Mouse (Mus musculus): ENCODE measurements around the gene Emilin2. TPM values are rescaled to one million over a fixed set of nuclear protein-coding genes. Genes with fewer than 3 reads are reported as not detected.

The Emilin2 gene
- polyA plus RNA-seq, 1 experiment, result 10.9 TPM

DNA sequence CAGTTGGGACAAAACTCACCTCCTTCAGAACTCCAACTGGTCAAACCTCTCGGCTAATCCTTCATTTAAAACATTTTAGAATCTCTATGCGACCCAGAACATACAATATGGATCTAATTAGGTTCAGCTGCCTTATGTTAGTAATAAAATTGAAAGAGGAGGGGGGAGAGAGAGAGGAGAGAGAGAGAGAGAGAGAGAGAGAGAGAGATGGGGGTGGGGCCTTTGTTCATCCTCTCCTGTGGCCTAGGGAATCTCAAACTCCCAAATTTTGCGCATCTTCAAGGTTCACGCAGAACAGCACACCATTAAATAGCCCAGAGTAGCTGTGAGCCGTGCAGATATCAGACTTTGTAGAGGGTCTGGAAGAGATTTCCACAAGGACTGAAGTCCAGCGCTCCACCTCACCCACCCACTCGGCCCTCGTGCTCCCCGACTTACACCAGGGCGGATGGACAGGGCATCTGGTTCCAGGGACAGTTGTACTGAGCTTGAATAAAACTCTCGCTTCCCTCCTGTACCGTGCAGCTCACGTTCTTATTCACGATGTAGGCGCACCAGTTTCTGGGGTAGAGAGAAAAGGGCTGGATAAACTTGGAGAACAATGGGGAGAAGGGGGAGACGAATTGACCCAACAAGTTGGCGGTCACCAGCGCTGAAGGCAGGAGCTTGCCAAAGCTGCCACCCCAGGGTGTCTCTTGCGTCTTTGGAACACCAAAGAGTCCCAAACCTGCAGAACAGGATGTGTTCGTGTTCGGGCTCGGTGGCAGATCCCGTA lies 1.9 kb downstream of the Emilin2 start:
- peaks cover 5% of the 10 kb centered on the region; the same call in 1 of the 2 replicates for H3K27me3 ChIP-seq (ENCODE audit: control insufficient read depth, insufficient read depth, low read length)
- H3K4me1 ChIP-seq (ENCODE audit: control insufficient read depth, insufficient read depth, low read length), result peaks cover 10% of the 10 kb centered on the region
- no peak overlapping the region for H3K27ac ChIP-seq (ENCODE audit: control insufficient read depth, insufficient read depth, low read depth, low read length)
- peak overlapping the region; percentile 64 for H3K4me3 ChIP-seq (ENCODE audit: control insufficient read depth, low read depth, low read length)
- H3K36me3 ChIP-seq (ENCODE audit: control insufficient read depth, insufficient read depth, low read length), result no peaks in the 10 kb centered on the region
- TF ChIP-seq CTCF (IDR thresholded peaks at IDR 0.05; ENCODE audit: control insufficient read depth, insufficient read depth, insufficient replicate concordance, low read depth, low read length), result no peak
- no peak for TF ChIP-seq POLR2A (IDR thresholded peaks at IDR 0.05; ENCODE audit: control insufficient read depth, low read depth, low read length)

DNA sequence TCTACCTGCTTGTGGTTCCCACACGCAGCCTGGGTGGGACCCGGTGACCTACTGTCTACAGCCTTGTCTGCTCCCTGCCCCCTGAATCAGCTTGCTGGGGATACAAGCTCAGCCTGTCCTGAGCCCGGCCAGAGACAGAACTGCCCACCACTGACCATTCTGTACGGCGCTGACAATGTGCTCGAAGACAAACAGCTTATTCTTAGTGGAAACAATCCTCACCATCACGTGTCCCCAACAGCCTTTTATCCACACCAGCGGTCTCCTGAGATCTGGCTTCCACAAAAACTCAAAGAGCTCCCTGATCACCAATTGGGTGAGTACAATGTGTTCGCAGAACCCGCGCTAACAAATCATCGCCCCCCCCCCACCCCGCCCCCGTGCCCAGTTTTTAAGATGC lies 2.6 kb downstream of the Emilin2 start:
- H3K36me3 ChIP-seq (ENCODE audit: control insufficient read depth, insufficient read depth, low read length), result no peaks in the 10 kb centered on the region
- peak overlapping the region; percentile 28; the same call in 1 of the 2 replicates for H3K4me3 ChIP-seq (ENCODE audit: control insufficient read depth, low read depth, low read length)
- peaks cover 10% of the 10 kb centered on the region for H3K4me1 ChIP-seq (ENCODE audit: control insufficient read depth, insufficient read depth, low read length)
- no peak for TF ChIP-seq POLR2A (IDR thresholded peaks at IDR 0.05; ENCODE audit: control insufficient read depth, low read depth, low read length)
- TF ChIP-seq CTCF (IDR thresholded peaks at IDR 0.05; ENCODE audit: control insufficient read depth, insufficient read depth, insufficient replicate concordance, low read depth, low read length), result no peak
- H3K27me3 ChIP-seq (ENCODE audit: control insufficient read depth, insufficient read depth, low read length), result peaks cover 5% of the 10 kb centered on the region; the same call in 1 of the 2 replicates
- H3K27ac ChIP-seq (ENCODE audit: control insufficient read depth, insufficient read depth, low read depth, low read length), result no peak overlapping the region

DNA sequence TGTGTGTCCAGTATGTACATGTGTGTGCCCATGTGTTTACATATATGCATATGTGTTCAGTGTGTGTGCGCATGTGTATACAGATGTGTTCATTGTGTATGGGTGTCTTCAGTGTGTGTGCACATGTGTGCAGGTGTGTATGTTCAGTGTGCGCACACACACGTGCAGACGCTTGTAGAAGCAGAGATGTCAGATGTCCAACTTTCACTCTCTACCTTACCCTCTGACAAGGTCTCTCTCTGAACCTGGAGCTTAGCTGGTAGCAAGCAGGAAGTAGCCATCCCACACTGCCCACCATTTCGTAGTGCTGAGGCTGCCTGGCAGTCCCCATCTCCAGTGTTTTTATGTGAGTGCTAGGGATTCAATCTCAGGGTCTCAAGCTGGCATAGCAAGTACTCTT lies 3.5 kb downstream of the Emilin2 start:
- H3K4me1 ChIP-seq (ENCODE audit: control insufficient read depth, insufficient read depth, low read length), result peaks cover 10% of the 10 kb centered on the region
- H3K27me3 ChIP-seq (ENCODE audit: control insufficient read depth, insufficient read depth, low read length), result peaks cover 5% of the 10 kb centered on the region; the same call in 1 of the 2 replicates
- TF ChIP-seq CTCF (IDR thresholded peaks at IDR 0.05; ENCODE audit: control insufficient read depth, insufficient read depth, insufficient replicate concordance, low read depth, low read length) (no peak), POLR2A (IDR thresholded peaks at IDR 0.05; ENCODE audit: control insufficient read depth, low read depth, low read length) (no peak)
- no peak overlapping the region for H3K4me3 ChIP-seq (ENCODE audit: control insufficient read depth, low read depth, low read length)
- no peak overlapping the region for H3K27ac ChIP-seq (ENCODE audit: control insufficient read depth, insufficient read depth, low read depth, low read length)
- no peaks in the 10 kb centered on the region for H3K36me3 ChIP-seq (ENCODE audit: control insufficient read depth, insufficient read depth, low read length)

DNA sequence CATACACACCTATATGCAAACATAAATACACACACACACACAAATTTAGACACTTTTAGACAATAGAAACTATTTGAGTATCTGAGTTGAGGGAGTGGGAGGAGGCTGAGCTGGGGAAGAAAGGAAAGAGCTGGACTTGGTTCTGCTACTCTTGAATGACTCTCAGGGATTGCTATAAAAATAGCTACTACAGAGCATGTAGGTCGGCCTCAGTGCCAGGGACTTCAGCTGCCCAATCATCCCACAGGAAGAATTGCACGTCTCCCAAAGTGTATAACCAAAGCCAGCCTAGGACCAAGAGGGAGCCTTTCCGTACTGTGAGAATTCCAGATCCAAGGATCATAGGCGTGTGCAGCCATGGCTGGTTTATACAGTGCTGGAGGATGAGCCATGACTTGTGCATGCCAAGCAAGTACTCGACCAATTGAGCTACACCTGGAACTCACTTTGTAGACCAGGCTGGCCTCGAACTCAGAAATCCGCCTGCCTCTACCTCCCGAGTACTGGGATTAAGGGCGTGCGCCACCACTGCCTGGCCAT lies 4.5 kb downstream of the Emilin2 start:
- H3K4me1 ChIP-seq (ENCODE audit: control insufficient read depth, insufficient read depth, low read length), result peaks cover 10% of the 10 kb centered on the region
- H3K27ac ChIP-seq (ENCODE audit: control insufficient read depth, insufficient read depth, low read depth, low read length), result no peak overlapping the region

DNA sequence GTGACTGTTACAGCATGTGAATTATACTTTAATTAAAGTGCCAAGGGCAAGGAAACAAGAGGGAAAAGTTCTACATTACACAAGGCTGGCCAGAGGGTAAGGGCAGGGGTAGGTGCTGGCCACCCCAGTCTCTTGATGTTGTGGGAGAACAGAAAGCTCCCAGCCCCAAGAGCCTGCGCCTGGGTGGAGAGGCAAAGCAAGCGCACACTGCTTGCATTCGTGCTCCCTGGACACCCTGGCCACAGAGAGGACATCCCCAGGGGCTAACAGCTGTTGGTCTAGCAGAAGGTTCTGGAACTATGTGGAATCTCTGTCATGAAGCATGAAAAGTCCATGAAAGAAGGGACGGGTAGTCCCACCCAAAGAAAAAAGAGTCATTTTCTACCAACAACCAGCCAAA lies 5.1 kb downstream of the Emilin2 start:
- no peak for TF ChIP-seq POLR2A (IDR thresholded peaks at IDR 0.05; ENCODE audit: control insufficient read depth, low read depth, low read length)
- TF ChIP-seq CTCF (IDR thresholded peaks at IDR 0.05; ENCODE audit: control insufficient read depth, insufficient read depth, insufficient replicate concordance, low read depth, low read length), result no peak
- Histone ChIP-seq H3K27ac (ENCODE audit: control insufficient read depth, insufficient read depth, low read depth, low read length) (no peak overlapping the region), H3K4me1 (ENCODE audit: control insufficient read depth, insufficient read depth, low read length) (peaks cover 10% of the 10 kb centered on the region), H3K36me3 (ENCODE audit: control insufficient read depth, insufficient read depth, low read length) (no peaks in the 10 kb centered on the region), H3K4me3 (ENCODE audit: control insufficient read depth, low read depth, low read length) (no peak overlapping the region), H3K27me3 (ENCODE audit: control insufficient read depth, insufficient read depth, low read length) (peaks cover 5% of the 10 kb centered on the region; the same call in 1 of the 2 replicates)

More for the DNA sequence above, 4.5 kb downstream of the Emilin2 start:
- Histone ChIP-seq H3K4me3 (ENCODE audit: control insufficient read depth, low read depth, low read length) (no peak overlapping the region), H3K27me3 (ENCODE audit: control insufficient read depth, insufficient read depth, low read length) (peaks cover 5% of the 10 kb centered on the region; the same call in 1 of the 2 replicates), H3K36me3 (ENCODE audit: control insufficient read depth, insufficient read depth, low read length) (no peaks in the 10 kb centered on the region)
- TF ChIP-seq CTCF (IDR thresholded peaks at IDR 0.05; ENCODE audit: control insufficient read depth, insufficient read depth, insufficient replicate concordance, low read depth, low read length), result no peak
- TF ChIP-seq POLR2A (IDR thresholded peaks at IDR 0.05; ENCODE audit: control insufficient read depth, low read depth, low read length), result no peak

DNA sequence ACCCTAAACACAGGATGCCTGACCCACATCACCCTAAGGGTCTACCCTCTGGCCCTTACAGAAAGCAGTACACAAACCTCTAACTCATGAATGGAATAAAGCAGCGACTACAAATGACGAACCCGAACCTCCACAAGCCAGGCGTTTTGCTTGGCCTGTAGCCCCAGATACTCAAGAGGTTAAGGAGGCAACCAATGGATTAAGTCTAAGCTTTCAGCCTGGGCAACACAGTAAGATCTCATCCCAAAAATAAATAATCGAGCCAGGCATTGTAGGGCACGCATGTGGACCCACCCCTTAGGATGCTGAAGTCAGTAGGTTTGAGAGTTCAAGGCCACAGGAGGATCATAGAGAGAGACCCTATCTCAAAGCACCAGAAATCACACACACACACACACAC lies 5.7 kb downstream of the Emilin2 start:
- Histone ChIP-seq H3K27me3 (ENCODE audit: control insufficient read depth, insufficient read depth, low read length) (peaks cover 3% of the 10 kb centered on the region; the same call in 1 of the 2 replicates), H3K4me3 (ENCODE audit: control insufficient read depth, low read depth, low read length) (no peak overlapping the region), H3K27ac (ENCODE audit: control insufficient read depth, insufficient read depth, low read depth, low read length) (no peak overlapping the region), H3K36me3 (ENCODE audit: control insufficient read depth, insufficient read depth, low read length) (no peaks in the 10 kb centered on the region), H3K4me1 (ENCODE audit: control insufficient read depth, insufficient read depth, low read length) (peaks cover 10% of the 10 kb centered on the region)
- no peak for TF ChIP-seq CTCF (IDR thresholded peaks at IDR 0.05; ENCODE audit: control insufficient read depth, insufficient read depth, insufficient replicate concordance, low read depth, low read length)
- no peak for TF ChIP-seq POLR2A (IDR thresholded peaks at IDR 0.05; ENCODE audit: control insufficient read depth, low read depth, low read length)

DNA sequence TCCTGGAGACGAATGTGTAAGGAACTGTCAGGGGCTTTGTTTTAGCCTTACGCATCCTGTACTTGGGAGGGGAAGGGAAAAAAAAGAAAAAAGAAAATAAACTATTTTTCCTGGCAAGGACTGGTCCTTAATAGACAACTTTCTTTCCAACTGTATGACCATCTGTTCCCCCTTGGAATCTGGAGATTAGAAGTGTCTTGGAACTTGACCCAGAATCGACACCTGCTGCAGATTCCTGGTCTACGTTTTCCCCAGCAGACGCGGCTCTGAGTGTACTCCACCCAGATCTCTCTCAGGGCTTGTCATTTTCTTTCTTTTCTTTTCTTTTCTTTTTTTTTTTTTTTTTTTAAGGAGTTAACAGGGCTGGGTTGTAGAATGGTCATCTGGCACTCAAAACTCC lies 8.3 kb downstream of the Emilin2 start:
- H3K4me3 ChIP-seq (ENCODE audit: control insufficient read depth, low read depth, low read length), result no peak overlapping the region
- no peaks in the 10 kb centered on the region for H3K36me3 ChIP-seq (ENCODE audit: control insufficient read depth, insufficient read depth, low read length)
- no peaks in the 10 kb centered on the region for H3K4me1 ChIP-seq (ENCODE audit: control insufficient read depth, insufficient read depth, low read length)
- no peaks in the 10 kb centered on the region for H3K27me3 ChIP-seq (ENCODE audit: control insufficient read depth, insufficient read depth, low read length)
- TF ChIP-seq CTCF (IDR thresholded peaks at IDR 0.05; ENCODE audit: control insufficient read depth, insufficient read depth, insufficient replicate concordance, low read depth, low read length) (no peak), POLR2A (IDR thresholded peaks at IDR 0.05; ENCODE audit: control insufficient read depth, low read depth, low read length) (no peak)
- no peak overlapping the region for H3K27ac ChIP-seq (ENCODE audit: control insufficient read depth, insufficient read depth, low read depth, low read length)

All from testis, adult 2 months (tissue).